Mouse (Mus musculus) testis, adult 2 months (tissue): ENCODE data around the gene Esm1. TPM values are rescaled to one million over a fixed set of nuclear protein-coding genes. Genes with fewer than 3 reads are reported as not detected.

Source experiments
- H3K27ac ChIP-seq: fragments of 200-500 bp; 2 replicates; pipeline ENCODE4 v1.5.1; 2012; ENCODE audit warnings: low read depth, low read length; ENCODE audit not compliant: control insufficient read depth, insufficient read depth
- H3K27me3 ChIP-seq: fragments of 200-500 bp; 2 replicates; pipeline ENCODE4 v1.6.1; 2012; ENCODE audit warnings: mild to moderate bottlenecking, low read length, moderate library complexity; ENCODE audit not compliant: control insufficient read depth, insufficient read depth
- H3K36me3 ChIP-seq: fragments of 200-500 bp; 2 replicates; pipeline ENCODE4 v1.6.1; 2012; ENCODE audit warnings: mild to moderate bottlenecking, low read length; ENCODE audit not compliant: control insufficient read depth, insufficient read depth
- H3K4me1 ChIP-seq: fragments of 200-500 bp; 2 replicates; pipeline ENCODE4 v1.6.1; 2012; ENCODE audit warnings: low read length; ENCODE audit not compliant: control insufficient read depth, insufficient read depth
- H3K4me3 ChIP-seq: fragments of 200-500 bp; 2 replicates; pipeline ENCODE4 v1.5.1; 2012; ENCODE audit warnings: low read depth, mild to moderate bottlenecking, low read length, moderate library complexity, mixed read lengths; ENCODE audit not compliant: control insufficient read depth
- CTCF ChIP-seq: fragments of 200-500 bp; IDR thresholded peaks from 2 replicates; pipeline ENCODE4 v1.5.1; 2012; ENCODE audit warnings: low read depth, mild to moderate bottlenecking, inconsistent platforms, low read length, moderate library complexity; ENCODE audit not compliant: control insufficient read depth, insufficient read depth, insufficient replicate concordance
- POLR2A ChIP-seq: fragments of 200-500 bp; IDR thresholded peaks from 2 replicates; pipeline ENCODE4 v1.6.1; 2012; ENCODE audit warnings: low read depth, mild to moderate bottlenecking, inconsistent platforms, low read length, moderate library complexity; ENCODE audit not compliant: control insufficient read depth
- polyA plus RNA-seq: library from polyadenylated mRNA; depleted of rRNA; stranded (reverse); fragments of >200 nt; gene quantifications from 2 replicates; pipeline ENCODE4 v1.2.3, GENCODE M21; 2012

Esm1 gene
- polyA plus RNA-seq, 1 experiment, result 0.07 TPM

DNA sequence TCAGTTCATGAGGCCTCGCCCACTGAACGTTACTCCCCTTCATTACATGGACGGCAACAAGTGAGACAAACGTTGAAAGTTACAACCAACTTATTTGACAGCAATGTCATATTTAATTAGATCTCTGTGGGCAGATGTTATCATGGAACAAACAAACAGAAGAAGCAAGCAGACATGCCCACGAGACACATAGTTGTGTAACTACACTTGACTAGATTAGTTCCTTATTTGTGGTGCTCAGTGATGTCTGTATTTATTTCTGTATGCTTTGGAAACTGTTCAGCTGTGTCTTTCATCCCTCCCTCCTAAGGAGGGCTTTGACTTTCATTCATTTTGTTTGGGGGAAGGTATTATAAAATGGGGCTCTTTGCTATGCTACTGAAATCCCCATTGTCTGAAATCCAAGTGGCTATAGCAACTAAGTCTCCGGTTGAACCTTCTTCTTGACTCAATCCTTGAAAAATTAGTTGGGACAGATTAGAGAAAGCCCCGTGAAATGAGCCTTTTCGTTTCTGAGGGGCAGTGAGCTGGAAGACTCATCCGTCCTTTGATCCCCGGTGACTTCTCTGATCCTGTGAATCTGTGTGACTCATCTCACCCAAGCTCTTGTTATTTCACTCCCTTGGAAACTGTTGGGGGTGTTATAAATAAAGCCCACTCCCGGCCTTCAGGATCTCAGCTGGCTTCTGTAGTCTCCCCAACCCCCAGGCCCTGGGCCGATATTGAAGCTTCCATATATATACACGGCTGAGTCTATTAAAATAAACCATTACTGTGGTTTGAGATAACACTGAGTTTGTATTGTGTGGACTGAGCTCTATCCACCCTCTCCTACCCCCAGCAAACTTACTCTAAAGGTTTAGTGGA, 12.4 kb upstream of the Esm1 start:
- no peak overlapping the region for H3K27ac ChIP-seq
- no peaks in the 10 kb centered on the region for H3K27me3 ChIP-seq
- H3K36me3 ChIP-seq, result no peaks in the 10 kb centered on the region
- TF ChIP-seq CTCF (no peak), POLR2A (no peak)
- no peaks in the 10 kb centered on the region for H3K4me1 ChIP-seq
- H3K4me3 ChIP-seq, result no peak overlapping the region

GRCm38 (mm10) chr13:113197872-113198502, 11.5 kb upstream of the Esm1 start:
- no peak overlapping the region for H3K4me3 ChIP-seq
- H3K27me3 ChIP-seq, result no peaks in the 10 kb centered on the region
- H3K4me1 ChIP-seq, result no peaks in the 10 kb centered on the region
- H3K36me3 ChIP-seq, result no peaks in the 10 kb centered on the region
- TF ChIP-seq POLR2A (no peak), CTCF (no peak)
- H3K27ac ChIP-seq, result no peak overlapping the region

DNA sequence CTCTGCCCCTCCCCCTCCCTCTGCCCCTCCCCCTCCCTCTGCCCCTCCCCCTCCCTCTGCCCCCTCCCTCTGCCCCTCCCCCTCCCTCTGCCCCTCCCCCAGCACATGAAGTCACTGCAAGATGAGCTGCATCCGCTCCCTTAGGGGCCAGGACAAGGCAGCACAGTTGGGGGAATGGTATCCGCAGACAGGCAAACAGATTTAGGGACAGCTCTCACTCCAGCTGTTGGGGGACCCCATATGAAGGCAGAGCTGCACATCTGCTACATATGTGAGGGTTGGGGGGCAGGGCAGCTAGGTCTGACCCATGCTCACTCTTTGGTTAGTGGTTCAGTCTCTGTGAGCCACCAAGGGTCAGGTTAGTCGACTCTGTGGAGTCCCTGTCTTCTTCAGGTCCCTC, 10.1 kb upstream of the Esm1 start:
- no peak for TF ChIP-seq CTCF
- Histone ChIP-seq H3K27ac (no peak overlapping the region), H3K4me3 (no peak overlapping the region), H3K27me3 (no peaks in the 10 kb centered on the region), H3K36me3 (no peaks in the 10 kb centered on the region), H3K4me1 (no peaks in the 10 kb centered on the region)

DNA sequence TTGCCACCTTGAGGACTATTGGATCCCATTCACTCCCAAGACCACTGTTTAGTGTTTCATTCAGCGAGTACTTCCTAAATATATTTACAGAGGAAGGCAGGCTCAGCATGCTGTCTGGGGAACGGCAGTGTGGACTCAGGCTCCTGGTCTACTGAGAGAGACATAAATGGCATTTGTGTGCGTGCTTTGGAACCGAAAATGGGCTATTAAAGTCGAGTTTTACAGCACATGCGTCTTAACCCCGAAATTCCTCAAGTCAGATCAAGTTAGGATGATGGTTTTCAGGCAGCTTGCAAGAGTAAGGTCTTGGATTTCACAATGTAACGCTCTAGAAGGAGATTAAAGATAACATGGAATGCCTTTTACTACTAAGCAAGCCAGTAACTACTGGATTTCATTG, 8.7 kb upstream of the Esm1 start:
- H3K4me3 ChIP-seq, result no peak overlapping the region
- no peaks in the 10 kb centered on the region for H3K4me1 ChIP-seq
- no peaks in the 10 kb centered on the region for H3K36me3 ChIP-seq
- TF ChIP-seq CTCF, result no peak
- no peak for TF ChIP-seq POLR2A
- no peak overlapping the region for H3K27ac ChIP-seq
- no peaks in the 10 kb centered on the region for H3K27me3 ChIP-seq

DNA sequence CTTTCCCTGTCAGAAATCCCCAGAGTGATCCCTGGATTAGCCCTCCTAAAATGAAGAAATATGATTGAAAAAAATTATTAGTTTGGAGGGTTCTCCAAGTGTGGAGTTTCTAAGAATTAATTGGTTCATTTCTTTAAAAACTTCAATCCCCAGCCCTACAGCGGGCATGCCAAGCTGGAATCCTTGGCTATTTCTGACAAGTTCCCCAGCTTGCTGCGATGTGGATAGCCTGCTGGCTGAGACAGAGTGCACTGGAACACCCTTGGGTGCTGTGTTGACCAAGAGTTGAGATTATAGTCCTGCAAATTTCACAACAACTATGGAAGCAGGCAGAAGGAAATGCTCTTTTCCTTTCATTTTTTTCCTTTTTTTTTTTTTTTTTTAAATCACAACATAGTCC, 7.8 kb upstream of the Esm1 start:
- H3K4me3 ChIP-seq, result no peak overlapping the region
- H3K27ac ChIP-seq, result no peak overlapping the region
- no peaks in the 10 kb centered on the region for H3K36me3 ChIP-seq
- H3K27me3 ChIP-seq, result no peaks in the 10 kb centered on the region
- TF ChIP-seq CTCF, result no peak
- TF ChIP-seq POLR2A, result no peak
- no peaks in the 10 kb centered on the region for H3K4me1 ChIP-seq

DNA sequence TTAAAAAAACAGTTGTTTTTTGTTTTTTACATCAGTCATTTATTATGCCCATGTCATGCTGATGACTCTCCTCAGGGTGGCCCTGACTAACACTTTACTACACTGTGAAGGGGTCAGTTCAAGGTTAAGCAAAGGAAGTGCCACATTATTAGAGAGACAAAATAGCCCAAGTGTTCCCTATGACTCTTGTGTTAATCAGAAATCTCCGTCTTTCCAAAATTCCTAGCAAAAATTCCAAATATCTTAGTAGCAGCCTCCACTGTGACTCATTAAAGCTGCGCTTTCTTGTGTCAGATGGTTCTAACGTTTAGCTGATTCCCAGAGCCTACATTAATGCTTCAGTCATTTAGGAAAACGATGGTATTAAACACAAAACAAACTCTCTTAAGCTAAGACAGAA, 7.3 kb upstream of the Esm1 start:
- Histone ChIP-seq H3K4me1 (no peaks in the 10 kb centered on the region), H3K4me3 (no peak overlapping the region), H3K27me3 (no peaks in the 10 kb centered on the region), H3K36me3 (no peaks in the 10 kb centered on the region), H3K27ac (no peak overlapping the region)
- TF ChIP-seq POLR2A (no peak), CTCF (no peak)

DNA sequence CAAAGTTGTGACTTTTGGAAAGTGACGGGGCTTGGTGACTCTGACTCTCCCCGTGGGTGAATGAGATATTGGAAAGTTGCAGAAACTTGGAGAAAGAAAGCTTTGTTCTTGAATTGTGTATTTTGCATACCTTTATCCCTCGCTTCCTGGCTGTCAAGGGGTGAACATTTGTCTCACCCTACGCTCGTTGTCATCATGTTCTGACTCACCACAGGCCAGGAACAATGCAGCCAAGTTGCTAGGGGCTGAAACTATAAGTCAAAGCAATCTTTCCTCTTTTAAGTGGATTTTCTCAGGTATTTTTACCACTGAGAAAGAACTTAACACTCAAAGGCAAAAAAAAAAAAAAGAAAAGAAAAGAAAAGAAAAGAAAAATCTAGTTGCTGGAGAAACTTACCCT, 6.3 kb upstream of the Esm1 start:
- no peaks in the 10 kb centered on the region for H3K27me3 ChIP-seq
- no peaks in the 10 kb centered on the region for H3K4me1 ChIP-seq
- H3K4me3 ChIP-seq, result no peak overlapping the region
- no peak overlapping the region for H3K27ac ChIP-seq
- no peaks in the 10 kb centered on the region for H3K36me3 ChIP-seq
- TF ChIP-seq POLR2A, result no peak
- no peak for TF ChIP-seq CTCF
